Mouse (Mus musculus) lung, postnatal 0 days (tissue): ENCODE measurements around the gene Paxbp1.

ENCODE experiments used
- CTCF ChIP-seq: IDR thresholded peaks from 2 replicates; pipeline ENCODE4 v1.5.1; 2016; ENCODE audit warnings: antibody characterized with exemption, mild to moderate bottlenecking
- EP300 ChIP-seq: IDR thresholded peaks from 2 replicates; pipeline ENCODE4 v1.6.1; 2016; ENCODE audit warnings: antibody characterized with exemption, mild to moderate bottlenecking, control low read depth

- TF ChIP-seq EP300 (no peak), CTCF (no peak)
These were observed 47.8 kb downstream of the Paxbp1 start for GRCm38 (mm10) chr16:90996327-90997243.
